Comparison of ENCODE assay signal across 9 mouse cellular contexts in genomic region chr9:34993467-34994211, GRCm38 (mm10).
A peak's percentile ranks its signal among the peaks of the same experiment; 100 is the strongest.
DNase-seq lines count a peak whose midpoint lies in the region; ATAC-seq and TF ChIP-seq lines count a peak whose summit lies in the region.
"Had no signal": no experiment of that assay in that cellular context is flagged by ENCODE, and none has a peak within 500 bp of the region (broad histone marks: within the 10 kb centered on the region; RNA-seq: fewer than 3 reads in every experiment).

No protein-coding gene starts in this region.

- peaks cover 6% of the 10 kb centered on the region; the same call in 1 of the 2 replicates for H3K4me1 ChIP-seq in embryonic fibroblast, embryonic 13.5 days (ENCODE audit: control insufficient read depth, insufficient read depth, low read length)
- peaks cover 38% of the 10 kb centered on the region for H3K4me1 ChIP-seq in heart, postnatal 0 days (ENCODE audit: control insufficient read depth, insufficient read depth)
- H3K4me1 ChIP-seq in olfactory bulb, adult 2 months (ENCODE audit: control insufficient read depth, insufficient read depth, low read length): peaks cover 30% of the 10 kb centered on the region

- peak overlapping the region; percentile 11 for H3K27ac ChIP-seq in embryonic fibroblast, embryonic 13.5 days (ENCODE audit: insufficient read depth, low read length)
- peak overlapping the region; percentile 89 for H3K27ac ChIP-seq in heart, postnatal 0 days (ENCODE audit: low read depth)
- peak overlapping the region; percentile 37; the same call in 1 of the 2 replicates for H3K27ac ChIP-seq in olfactory bulb, adult 2 months (ENCODE audit: insufficient read depth, low read depth, low read length)
- H3K27ac ChIP-seq: limb, embryonic 15.5 days had no signal

- no peak for TF ChIP-seq CTCF in embryonic fibroblast, embryonic 13.5 days (IDR thresholded peaks at IDR 0.05; ENCODE audit: borderline replicate concordance, insufficient read depth, low read length)
- TF ChIP-seq CTCF in heart, postnatal 0 days (IDR thresholded peaks at IDR 0.05; ENCODE audit: low read depth): no peak
- TF ChIP-seq CTCF in olfactory bulb, adult 2 months (IDR thresholded peaks at IDR 0.05; ENCODE audit: insufficient read depth, low read depth, low read length): no peak

- H3K9me3 ChIP-seq in heart, postnatal 0 days (replicated peaks; ENCODE audit: control insufficient read depth, low read length): no peaks in the 10 kb centered on the region
- H3K9me3 ChIP-seq: limb, embryonic 15.5 days had no signal

- peak; percentile 82 for DNase-seq in 3134 (ENCODE audit: extremely low read depth, insufficient read length, low spot score)
- peak; percentile 96 for DNase-seq in adipocyte (ENCODE audit: low spot score)
- peak; percentile 73 for DNase-seq in heart, postnatal 0 days (ENCODE audit: low spot score)
- peak; percentile 44 for DNase-seq in layer of hippocampus, adult 9-10 months (ENCODE audit: low spot score)
- DNase-seq in retina, postnatal 1 day: no peak

- no peaks in the 10 kb centered on the region for H3K27me3 ChIP-seq in heart, postnatal 0 days (ENCODE audit: control insufficient read depth, insufficient read depth, low read length)
- H3K27me3 ChIP-seq: limb, embryonic 15.5 days had no signal

- H3K4me2 ChIP-seq in heart, postnatal 0 days (ENCODE audit: low read depth, low read length): no peak overlapping the region
- H3K4me2 ChIP-seq: limb, embryonic 15.5 days had no signal

- H3K4me3 ChIP-seq in embryonic fibroblast, embryonic 13.5 days (ENCODE audit: insufficient read depth, low read length): no peak overlapping the region
- no peak overlapping the region for H3K4me3 ChIP-seq in heart, postnatal 0 days (ENCODE audit: low read depth, low read length)
- H3K4me3 ChIP-seq in olfactory bulb, adult 2 months (ENCODE audit: insufficient read depth, low read depth, low read length): no peak overlapping the region
- H3K4me3 ChIP-seq: limb, embryonic 15.5 days had no signal

- 28% methylated on average over 4 of the region's 4 CpGs for WGBS in heart, postnatal 0 days
- WGBS in olfactory bulb, adult 2 months: 59% methylated on average over 4 of the region's 4 CpGs

- peak; percentile 86 for ATAC-seq in heart, postnatal 0 days (ENCODE audit: insufficient read depth, low read depth)
- no peak for ATAC-seq in megakaryocyte progenitor cell, adult 5-6 weeks (replicated peaks; ENCODE audit: poor library complexity)

- H3K9ac ChIP-seq in heart, postnatal 0 days (replicated peaks; ENCODE audit: low read depth, low read length): no peak overlapping the region
- H3K9ac ChIP-seq: limb, embryonic 15.5 days had no signal

- no peak for TF ChIP-seq POLR2A in embryonic fibroblast, embryonic 13.5 days (IDR thresholded peaks at IDR 0.05; ENCODE audit: low read depth, low read length)
- no peak for TF ChIP-seq POLR2A in olfactory bulb, adult 2 months (IDR thresholded peaks at IDR 0.05; ENCODE audit: insufficient read depth, low read depth, low read length)

- no peak; the same call in 1 of the 2 replicates for TF ChIP-seq EP300 in heart, postnatal 0 days (IDR thresholded peaks at IDR 0.05; ENCODE audit: low read depth)

- no peaks in the 10 kb centered on the region for H3K36me3 ChIP-seq in heart, postnatal 0 days (replicated peaks; ENCODE audit: control insufficient read depth, insufficient read depth, low read length)
- H3K36me3 ChIP-seq: limb, embryonic 15.5 days had no signal

Comparison
In these comparisons a context has a peak if more than half of its experiments do, and no peak if none do; other contexts are left out.
1. H3K27ac ChIP-seq: peak in every context shown above with its lines; median percentile 89 in heart, postnatal 0 days; 37 in olfactory bulb, adult 2 months; 11 in embryonic fibroblast, embryonic 13.5 days.